Mouse (Mus musculus): ENCODE measurements at regions not wholly inside any gene's neighbourhood (a gene's known extent, or its start where the extent isn't known, plus 50 kb on each side); places are given as distances from the start of the nearest gene placed in this dataset.

DNA sequence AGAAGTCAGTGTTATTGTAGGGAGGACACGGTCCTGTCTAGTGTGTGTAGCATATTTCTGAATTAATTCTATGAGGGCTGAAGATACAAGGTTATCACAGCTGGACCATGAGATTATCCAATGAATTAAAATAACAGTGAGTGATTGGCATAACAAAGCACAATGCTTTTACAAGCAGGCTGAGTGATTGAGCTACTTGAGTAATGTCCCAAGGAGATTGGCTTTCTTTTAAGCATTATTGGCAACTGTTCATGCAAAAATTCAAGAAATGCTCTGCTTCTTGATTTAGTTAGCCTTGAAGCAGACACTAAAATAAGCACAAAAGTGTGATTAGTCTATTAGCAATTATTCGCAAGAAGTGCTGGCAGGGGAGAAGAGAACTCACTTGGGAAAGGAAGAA, 219.4 kb upstream of the Etaa1 start:
- DNase-seq (ENCODE audit: low spot score in 2 of 2) = no peak

- DNase-seq (ENCODE audit: low spot score in 2 of 2) = no peak
Measured at GRCm38 (mm10) chr11:18171207-18171776, 217.6 kb upstream of the Etaa1 start.

GRCm38 (mm10) chr11:18165609-18166347, 212.1 kb upstream of the Etaa1 start:
- DNase-seq (ENCODE audit: low spot score in 2 of 2) = no peak

DNA sequence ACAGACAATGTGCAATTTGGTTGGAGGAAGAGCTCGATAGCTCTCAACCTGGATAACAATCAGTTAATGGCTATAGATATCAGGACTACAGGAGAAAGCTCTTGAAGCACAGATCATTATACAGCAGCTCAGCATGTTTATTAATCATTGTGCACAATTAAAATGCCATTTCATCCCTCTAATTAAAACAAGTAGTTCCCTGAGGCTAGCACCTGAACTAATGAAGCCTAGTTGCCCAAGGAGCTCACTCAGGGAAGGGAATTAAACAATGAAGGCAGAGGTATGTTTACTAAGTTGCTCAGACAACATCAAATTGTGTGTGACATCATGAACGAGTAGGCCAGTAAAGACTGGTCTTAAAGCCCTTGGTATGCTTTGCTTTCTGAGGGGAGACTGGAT, 210.3 kb upstream of the Etaa1 start:
- DNase-seq (ENCODE audit: low spot score in 2 of 2) = no peak

GRCm38 (mm10) chr11:18163156-18164024, 209.7 kb upstream of the Etaa1 start:
- DNase-seq (ENCODE audit: low spot score in 2 of 2) = no peak

DNA sequence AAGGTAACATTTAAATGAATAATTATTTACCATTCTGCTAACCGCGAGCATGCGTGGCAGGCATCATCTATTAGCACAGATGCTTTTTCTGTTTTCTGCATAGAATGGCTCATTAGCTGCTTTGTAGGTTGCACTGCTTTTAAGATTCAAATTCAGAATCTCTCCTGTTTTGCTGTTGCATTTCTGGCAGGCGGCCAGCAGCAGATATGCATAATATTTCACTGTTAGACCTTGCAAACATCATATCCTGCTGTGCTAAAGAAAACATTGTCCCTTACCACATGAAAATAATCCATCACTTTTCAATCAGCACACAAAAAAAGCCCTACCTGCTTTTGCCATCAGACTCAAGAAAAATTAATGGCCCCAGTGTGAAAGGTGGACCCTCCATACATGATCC, 202.8 kb upstream of the Etaa1 start:
- no peak for DNase-seq (ENCODE audit: low spot score in 2 of 2)

DNA sequence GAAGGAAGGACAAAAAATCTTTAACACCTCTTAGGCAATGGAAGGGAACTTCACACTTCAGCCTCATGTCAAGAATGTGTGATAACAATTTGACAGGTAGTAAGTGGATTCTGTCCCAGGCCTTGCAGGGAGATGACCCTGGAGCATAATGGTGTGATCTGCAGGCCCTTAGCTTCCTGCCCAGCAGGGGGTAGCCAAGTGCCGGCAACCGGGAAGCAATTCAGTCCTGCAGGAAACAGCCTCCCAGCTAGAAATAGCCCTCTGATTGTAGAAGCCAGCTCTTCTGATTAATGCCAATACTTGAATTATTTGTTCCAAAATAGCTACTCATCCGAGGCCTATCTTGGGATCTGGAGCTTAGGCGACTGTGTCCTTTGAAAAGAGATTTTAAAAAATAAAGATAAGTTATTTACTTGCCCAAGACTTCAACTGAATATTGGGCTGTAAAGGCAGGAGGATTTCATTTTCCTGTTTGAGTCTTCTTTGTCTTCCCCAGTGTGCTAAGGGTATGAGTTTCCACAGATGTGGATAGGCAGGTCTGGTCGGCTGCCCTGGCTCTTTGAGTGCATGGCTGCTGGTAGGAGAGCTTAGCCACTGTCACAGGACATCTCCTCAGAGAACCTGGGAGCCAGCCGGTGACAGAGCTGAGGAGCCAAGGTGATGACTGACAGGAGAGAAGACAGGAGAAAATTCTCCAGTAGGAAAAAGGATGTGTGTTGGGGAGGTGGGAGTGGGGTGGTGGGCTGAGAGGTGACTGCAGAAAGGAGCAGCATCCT, 198.3 kb upstream of the Etaa1 start:
- DNase-seq (ENCODE audit: low spot score in 2 of 2) = peak; percentile 61 to 65

- DNase-seq (ENCODE audit: low spot score in 2 of 2) = no peak
Measured at GRCm38 (mm10) chr11:18151369-18151768, 197.7 kb upstream of the Etaa1 start.

GRCm38 (mm10) chr11:18127488-18127887, 173.8 kb upstream of the Etaa1 start:
- DNase-seq (ENCODE audit: low spot score in 2 of 2) = no peak

DNA sequence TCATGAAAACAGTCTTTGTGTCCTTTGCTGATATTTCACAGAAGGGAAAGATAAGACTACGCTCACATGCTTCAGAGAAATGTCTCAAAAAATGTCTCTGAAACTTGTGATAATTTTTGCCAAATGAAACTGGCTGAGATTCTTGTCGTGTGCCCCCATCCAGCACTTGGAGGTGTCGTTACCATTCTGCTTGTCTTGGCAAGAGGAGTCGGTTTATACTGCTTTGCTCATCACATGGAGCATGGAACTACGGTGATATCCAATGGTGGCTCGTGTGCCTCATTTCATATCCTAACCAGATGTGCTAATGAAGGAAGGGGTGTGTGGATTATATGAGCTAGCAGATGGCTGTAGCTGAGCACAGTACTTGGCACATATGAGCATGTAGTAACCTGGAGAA, 169.4 kb upstream of the Etaa1 start:
- DNase-seq (ENCODE audit: low spot score in 2 of 2) = no peak

DNA sequence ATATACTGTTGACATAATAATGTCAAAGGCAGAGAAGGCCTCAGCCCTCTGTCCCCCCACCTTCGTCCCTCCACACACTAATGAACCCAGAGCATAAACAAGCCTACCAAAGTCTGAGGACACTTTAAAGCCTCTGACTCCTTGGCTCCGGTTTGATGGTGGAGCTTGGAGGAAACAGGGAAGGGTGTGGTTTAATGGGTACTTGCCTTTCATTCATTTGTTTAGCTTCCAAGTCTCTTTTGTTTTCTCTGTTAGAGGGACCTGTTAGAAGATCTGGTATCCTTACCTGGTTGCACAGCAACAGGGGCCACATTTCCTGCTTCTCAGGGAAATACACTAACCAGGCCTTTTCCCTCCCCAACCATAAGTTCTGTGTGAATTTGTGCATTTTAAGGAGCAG, 168.9 kb upstream of the Etaa1 start:
- DNase-seq (ENCODE audit: low spot score in 2 of 2) = no peak

- no peak for DNase-seq (ENCODE audit: low spot score in 2 of 2)
Measured at GRCm38 (mm10) chr11:18115693-18116450, 162.2 kb upstream of the Etaa1 start.

DNA sequence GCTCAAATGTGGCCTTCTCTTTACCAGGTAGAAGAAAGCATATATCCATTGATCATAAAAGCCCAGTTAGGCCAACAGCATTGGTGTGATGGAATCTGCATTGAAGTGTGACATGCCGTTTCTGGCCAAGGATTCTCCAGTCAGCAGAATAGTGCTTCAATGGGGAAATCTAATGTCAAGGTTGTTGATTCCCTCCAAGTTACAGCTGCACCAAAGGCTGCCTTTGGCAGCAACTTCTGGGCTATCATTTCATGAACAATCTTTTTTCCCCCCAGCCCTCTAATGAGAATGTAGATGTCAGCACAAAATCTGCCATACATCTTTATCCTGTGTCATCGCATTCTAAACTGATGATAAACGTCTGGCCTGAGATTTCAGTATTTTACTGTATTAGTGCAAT, 149.2 kb upstream of the Etaa1 start:
- no peak for DNase-seq (ENCODE audit: low spot score in 2 of 2)

DNA sequence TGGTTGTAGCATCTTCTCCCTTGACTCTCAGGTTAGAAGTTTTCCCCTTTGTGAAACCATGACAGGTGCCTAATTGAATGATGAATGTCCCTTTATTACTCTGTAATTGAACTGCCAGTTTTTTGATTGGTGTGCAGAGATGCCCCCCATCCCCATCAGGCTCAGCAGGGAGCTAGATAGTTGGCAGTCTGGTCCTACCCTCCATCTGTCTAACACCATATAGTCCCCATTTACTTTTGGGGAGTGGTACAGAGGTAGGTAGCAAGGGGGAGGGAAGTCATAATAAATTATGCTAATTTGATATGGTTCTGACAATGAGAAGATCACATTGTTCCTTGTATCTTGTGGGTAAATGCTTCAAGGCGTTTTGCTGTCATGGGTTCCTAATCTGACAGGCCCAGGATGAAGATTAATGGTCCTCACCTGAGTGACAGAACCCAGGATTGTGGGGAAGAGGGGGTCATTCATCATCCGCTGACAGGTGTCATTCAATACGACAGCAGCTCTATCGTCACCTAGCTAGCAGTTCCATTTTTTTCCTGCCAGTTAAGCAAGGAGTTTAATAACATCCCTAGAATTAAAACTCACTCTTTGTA, 122.3 kb upstream of the Etaa1 start:
- DNase-seq (ENCODE audit: low spot score in 2 of 2) = no peak

DNA sequence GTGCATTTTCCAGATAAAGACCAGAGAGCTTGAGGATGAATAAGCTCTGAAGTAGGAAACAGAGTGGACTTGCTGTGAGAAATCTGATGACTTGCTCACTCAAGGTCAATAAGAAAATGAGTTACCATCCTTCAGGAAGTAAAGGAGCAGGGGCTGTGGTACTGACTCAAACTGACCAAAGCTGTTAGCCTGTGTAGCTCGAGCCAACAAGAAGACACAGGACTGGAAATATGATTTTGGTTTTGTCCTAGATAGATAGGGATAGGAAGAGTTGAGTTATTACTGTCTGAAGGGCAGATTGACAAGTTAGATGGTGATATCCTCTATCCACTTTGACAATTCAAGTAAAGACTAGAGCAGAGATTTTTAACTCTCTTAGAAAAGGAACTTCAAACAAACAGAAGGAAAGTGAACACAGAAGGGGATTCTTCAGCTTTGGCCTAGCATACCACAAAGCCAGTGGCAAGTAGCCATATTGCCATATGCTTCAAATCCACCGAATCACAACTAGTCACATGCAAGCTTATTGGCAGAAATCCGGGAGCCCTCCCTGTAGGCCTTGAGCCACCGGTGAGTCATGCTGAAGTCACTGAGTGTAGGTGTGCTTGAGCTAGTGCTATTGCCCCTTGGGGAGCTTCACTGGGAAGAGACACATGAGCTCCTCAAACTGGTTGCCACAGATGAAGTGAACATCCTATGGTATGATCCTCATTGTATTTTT, 117.1 kb upstream of the Etaa1 start:
- DNase-seq (ENCODE audit: low spot score in 2 of 2) = no peak

- no peak for DNase-seq (ENCODE audit: low spot score in 2 of 2)
Measured at GRCm38 (mm10) chr11:18070032-18070374, 116.3 kb upstream of the Etaa1 start.

DNA sequence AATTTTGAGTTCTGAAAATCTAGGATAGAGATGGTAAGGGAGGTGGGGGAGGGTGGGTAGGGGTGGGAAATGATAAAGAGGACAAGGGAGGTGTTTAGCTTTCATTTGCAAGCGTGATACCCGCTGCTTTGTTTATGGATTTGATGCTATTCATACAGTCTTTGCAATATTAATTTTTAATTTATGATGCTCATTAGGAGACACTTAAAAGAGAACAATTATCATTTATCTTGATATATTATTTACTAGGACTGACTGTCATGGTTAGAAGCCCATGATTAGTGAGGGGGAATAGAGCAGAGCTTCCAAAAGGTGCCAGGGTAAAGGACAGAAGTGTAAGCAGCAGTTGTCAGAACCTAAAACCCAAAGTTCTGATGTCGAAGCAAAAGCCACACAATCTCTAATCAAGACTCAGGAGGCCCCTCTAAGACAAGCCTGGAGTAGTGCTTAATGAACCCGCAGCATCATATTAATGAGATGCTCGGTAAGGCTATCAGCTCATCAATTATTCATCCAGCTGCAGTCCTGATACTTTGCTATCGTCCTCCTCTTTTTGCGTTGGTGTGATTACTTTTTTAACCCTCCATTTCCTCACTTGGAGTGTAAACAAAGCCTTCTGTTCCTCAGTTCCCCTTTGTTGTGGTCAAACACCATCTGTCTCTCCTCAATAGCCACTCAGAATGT, 115.8 kb upstream of the Etaa1 start:
- no peak for DNase-seq (ENCODE audit: low spot score in 2 of 2)

GRCm38 (mm10) chr11:18068085-18068484, 114.4 kb upstream of the Etaa1 start:
- no peak for DNase-seq (ENCODE audit: low spot score in 2 of 2)

GRCm38 (mm10) chr11:18067676-18068075, 114.0 kb upstream of the Etaa1 start:
- no peak for DNase-seq (ENCODE audit: low spot score in 2 of 2)

Data from adrenal gland, adult 18-20 months (tissue).